Mouse (Mus musculus) urinary bladder, postnatal 4 days (tissue): ENCODE data around the gene Nudt8.
"Not testable (repeated sequence)": the region's sequence is repeated elsewhere in the genome, so short reads cannot be mapped to it uniquely, and the experiment has no call there.

Source experiments
- DNase-seq, 2 experiments: peaks; one replicate each; pipeline ENCODE4 v3.0.0; 2021 to 2022; ENCODE audit warnings: low spot score in 2 of 2

Gene Nudt8

DNA sequence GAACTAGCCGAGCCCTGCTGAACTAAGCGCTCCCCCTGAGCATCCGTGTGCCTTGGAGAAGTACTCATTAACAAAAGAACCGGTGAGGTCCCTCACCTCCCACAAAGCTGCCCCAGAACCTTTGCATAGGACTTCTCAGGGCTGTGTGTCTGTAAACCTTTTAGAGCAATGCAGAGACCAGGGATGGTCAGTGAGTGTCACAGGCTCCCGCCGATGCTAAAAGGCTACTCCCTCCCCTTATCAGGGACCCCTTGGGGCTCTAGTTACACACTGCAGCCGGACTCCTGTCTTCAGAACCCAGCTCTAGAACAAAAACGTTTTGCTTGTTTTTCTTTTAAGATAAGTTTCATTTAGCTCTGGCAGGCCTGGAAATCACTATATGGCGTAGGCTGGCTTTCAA lies 12.7 kb downstream of the Nudt8 start:
- no peak for DNase-seq

DNA sequence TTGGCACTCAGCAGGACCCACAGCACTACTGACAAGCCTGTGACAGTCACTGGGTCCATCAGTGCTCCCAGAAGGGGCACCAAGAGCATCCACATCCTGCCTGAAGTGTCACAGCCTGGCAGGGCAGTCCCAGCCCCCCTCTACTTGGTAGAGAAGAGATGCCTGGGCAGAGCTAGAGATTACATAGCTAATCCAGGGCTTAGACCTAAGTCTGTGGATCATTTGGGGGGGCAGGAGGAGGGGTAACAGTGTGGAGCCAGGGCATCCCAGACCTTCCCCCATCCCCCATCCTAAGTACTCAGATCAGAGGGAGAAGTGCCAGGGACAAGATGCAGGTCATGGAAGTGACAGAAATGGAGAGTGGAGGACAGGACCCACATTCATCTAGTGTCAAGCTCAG lies 14.4 kb downstream of the Nudt8 start:
- DNase-seq: no peak

DNA sequence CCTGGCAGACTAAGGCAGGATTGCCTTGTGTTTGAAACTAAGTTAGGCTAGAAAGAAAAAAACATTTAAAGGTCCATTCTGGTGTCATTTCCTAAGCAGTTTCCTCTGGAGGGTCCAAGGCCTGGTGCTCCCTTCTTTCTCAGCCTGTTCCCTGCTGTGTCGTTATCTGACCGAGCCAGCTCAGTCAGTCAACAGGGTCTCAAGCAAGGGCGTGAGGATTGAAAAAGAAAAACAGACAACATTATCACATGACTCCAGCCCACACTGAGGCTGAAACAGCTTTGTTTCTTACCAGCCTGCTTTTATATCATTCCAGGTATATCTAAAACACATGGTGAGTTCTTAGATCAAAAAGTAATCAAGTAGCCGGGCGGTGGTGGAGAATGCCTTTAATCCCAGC lies 15.3 kb downstream of the Nudt8 start:
- no peak for DNase-seq

DNA sequence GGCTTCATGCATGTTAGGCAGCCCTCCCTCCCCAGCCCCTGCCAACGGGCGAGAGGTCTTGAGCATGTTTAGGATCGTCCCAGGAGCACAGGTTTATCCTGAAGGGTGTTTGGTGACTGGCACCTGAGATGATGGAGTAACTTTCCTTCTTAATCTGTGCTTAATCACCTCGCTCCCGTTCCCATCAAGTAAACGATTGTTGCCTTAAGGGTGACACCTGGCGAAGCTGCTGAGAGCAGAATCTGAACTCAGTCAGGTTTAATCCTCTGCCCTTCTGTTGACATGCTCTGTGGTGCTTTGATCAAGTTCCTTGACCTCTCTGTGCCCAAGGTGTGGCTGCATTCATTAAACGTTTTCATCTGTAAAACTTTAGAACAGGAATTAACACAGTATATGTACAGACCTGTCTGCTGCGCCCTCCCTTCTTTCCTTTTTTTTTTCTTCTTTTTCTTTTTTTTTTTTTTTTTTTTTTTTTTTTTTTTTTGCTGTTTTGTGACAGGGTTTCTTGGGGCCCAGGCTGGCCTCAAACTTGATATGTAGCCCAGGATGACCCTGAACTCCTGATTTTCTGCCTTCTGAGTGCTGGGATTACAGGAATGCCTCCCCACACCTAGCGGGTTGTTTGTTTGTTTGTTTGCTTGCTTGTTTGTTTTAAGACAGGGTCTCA lies 17.7 kb downstream of the Nudt8 start:
- no peak for DNase-seq

DNA sequence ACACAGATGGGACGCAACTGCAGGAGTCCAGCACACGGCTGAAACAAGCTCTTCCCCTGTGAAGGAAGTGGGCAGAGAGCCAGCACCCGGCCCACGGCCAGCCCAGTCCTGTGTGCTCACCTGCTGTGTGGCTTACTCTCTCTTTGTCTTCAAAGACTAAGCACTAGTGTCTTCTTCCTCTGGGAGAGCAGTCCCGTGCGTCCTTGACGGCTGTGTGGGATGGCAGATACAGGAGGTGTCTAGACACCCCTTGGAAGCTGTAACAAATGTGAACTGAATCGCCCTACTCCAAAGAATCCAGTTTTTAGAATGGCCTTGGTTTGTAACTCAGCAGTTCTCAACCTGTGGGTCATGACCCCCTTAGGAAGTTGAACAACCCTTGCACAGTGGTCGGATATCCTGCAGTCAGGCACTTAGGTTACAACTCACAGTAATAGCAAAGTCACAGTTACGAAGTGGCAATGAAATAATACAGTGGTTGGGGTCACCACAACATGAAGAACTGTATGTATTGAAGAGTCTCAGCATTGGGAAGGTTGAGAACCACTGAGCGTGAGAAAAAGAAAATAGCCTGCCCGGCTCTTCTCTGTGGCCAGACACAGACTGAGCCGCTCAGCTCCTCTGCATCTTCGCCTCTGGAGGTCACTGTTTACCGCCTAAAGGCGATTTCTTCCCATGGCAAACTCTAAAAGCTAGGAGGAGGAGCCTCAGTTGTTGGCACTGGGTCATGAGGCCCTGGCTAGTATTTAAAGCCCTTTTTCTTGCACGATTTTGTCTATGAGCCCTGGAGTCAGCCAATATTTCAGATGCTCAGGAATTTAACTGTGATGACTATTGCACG lies 18.6 kb downstream of the Nudt8 start:
- peak; percentile 79 to 81 for DNase-seq

DNA sequence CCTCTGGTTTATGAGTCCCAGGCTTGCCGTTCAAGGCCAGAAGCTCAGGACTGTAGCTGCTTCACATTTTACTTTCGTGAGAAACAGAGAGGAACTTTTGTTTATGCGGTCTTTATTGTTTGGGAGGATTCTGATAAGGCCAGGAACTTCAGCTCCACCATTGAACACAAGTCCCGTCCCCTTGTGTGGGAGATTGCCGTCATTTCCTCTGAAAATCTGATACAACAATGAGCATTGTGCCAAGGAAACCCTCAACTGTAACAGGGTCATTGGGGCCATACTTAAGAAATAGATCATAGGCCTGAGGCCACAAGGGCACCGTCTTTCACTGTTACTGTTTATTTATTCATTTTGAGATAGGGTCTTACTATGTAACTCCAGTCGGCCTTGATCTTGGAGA lies 22.8 kb downstream of the Nudt8 start:
- no peak for DNase-seq

DNA sequence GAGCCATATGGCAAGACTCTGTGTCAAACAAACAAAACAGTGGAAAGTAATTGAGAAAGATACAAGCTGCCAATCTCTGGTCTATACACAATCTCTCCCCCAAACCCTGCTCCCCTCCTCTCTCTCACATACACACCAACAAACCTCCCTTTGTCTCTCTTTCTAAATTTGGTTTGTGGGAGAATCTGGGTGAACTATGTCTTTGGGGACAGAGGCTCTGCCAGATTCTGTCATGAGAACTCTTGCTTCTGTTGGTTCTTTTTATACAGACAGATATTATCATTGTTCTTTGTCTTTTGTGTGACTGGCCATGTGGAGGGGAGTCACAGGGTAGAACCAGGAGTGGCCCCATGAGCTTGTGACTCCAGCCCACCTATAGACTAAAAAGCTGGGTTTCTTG lies 27.2 kb downstream of the Nudt8 start:
- no peak for DNase-seq

DNA sequence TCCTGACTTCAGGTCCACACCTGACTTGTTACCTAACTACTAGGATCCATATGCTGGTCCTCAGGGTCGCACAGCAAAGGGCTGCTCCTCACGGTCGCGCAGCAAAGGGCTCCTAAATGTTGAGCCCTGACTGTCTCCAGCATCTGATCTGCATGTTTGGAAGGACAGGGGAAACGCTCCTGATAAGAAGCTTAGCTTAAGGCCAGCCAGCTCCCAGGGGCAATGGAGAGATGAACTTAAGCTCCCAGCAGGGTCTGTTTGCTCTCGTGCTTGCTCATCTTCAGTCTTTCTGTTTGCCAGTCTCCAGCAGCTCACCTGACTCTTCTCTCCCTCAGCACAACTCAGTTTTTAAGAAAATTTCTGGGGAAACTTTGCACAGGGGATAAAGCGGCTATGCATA lies 32.3 kb downstream of the Nudt8 start:
- DNase-seq: no peak

DNA sequence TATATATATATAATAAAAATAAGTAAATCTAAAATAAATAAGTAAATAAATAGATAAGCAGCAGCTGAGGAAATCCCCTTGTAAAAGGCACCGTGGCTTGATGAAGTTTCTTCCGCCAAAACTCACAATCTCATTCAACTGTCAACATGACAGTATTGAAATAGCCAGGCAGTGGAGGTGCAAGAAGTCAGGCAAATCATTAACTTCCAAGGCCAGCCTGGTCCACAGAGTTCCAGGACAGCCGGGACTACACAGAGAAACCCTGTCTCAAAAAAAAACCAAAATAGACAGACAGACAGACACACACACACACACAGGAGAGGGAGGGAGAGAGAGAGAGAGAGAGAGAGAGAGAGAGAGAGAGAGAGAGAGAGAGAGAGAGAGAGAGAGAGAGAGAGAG lies 32.9 kb downstream of the Nudt8 start:
- no peak for DNase-seq

DNA sequence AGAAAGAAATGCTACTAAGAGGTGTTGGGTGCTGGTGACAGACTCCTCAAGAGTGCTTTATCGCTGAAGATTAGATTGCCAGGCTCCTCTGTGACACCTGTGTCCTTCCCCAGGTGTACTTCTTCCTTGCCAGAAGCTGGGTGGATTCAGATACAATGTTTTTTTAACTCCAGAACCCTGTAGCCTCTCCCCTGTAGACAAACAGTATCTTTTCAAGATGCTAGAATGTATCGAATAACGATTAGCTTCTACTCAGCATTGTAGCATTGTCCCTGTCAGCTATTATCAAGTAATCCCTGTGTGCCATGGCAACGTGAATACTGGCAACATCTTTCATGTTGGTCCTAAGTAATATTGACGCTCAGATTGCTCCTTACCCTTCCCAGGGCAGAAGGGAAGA lies 33.4 kb downstream of the Nudt8 start:
- no peak for DNase-seq

DNA sequence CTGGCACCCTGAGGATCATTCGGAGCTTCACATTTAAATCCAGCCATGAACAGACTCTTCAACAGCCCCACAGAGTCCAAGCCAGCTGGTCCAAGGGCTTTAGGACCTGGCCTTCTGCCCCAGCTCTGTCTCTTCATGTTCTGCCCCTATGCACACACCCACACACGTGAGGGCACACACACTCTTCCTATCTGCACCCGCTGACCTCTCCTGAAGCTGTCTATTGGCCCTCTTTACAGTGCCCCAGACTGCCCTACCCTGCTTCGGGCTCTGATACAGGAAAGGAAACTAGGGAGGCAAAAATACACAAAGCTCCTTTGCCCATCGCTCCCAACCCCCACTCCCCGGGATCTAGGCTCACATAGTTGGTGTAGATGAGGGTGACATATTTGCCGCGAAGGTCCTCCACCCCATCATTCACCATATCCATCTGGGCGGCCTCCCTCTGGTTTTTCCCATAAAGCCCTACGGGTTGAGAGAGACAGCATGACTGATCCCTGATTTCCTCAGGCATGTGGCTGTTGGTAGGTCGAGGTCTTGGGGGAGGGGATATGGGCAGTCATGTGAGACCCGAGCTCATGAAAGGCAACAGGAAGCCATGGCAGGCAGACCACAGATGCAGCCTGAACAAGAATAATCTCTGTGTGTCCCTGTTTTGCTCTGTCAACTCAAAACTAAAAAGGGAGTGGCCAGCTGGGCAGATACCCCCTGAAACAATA lies 36.1 kb downstream of the Nudt8 start:
- no peak for DNase-seq

DNA sequence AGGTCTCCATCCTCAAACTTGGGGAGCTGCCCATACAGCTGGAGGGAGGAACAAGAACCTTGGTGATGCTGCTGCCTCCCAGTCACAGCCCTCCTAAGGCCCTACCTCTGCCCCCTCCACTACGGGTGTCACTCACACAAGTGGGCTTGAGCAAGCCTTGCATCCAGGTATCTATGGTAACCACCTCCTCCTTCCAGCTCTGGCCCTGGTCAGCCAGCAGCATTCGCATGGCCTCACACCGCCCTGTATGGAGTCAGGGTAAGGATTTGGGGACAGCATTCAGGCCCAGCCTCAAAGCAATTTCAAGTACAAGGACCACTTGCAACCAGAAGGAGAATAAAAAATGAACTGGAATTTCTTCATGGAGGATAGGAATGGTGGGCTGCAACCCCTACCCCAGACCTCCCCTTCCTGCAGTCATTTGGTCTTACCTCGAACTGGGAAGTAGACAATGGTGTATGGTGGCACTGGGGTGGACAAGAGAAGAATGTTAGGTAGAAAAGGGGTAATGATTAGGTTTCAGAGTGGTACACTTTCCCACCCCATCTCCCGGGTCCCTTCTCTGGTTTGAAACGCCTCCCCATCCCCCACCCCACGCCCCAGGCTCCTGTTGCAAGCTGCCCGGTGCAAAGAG lies 36.9 kb downstream of the Nudt8 start:
- DNase-seq: not testable (repeated sequence)

DNA sequence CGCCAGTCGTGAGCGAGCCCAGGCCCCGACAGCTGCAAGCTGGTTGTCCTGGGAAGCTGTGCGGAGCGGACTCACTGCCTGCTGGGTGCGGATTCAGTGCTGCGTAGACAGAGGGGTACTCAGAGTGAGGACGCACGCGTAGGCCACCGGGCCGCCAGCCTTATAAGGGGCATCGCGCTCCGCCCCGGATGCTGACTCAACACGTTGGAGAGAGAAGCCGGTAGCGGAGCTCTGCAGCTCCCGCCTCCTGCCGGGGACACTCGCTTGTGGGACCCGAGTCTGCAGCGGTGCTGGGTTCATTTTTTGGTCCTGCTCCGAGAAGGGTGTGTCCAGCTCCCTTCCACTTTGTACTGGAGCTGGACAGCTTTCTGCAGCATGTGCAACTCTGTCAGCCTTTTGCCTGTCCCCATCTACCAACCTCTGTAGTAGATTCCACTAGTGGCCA lies 37.4 kb downstream of the Nudt8 start, which contains the start of gene Gstp1:
Gene Gstp1 (minus strand): TSS at position 198 of the 445 bp plus-strand sequence.
- DNase-seq: peak; percentile 85 to 86

DNA sequence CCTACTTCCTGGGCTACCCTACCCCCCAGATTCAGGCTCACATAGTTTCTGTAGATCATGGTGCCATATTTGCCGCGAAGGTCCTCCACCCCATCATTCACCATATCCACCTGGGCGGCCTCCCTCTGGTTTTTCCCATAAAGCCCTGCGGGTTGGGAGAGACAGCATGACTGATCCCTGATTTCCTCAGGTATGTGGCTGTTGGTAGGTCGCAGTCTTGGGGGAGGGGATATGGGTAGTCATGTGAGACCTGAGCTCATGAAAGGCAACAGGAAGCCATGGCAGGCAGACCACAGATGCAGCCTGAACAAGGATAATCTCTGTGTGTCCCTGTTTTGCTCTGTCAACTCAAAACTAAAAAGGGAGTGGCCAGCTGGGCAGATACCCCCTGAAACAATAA lies 40.6 kb downstream of the Nudt8 start:
- not testable (repeated sequence) for DNase-seq

DNA sequence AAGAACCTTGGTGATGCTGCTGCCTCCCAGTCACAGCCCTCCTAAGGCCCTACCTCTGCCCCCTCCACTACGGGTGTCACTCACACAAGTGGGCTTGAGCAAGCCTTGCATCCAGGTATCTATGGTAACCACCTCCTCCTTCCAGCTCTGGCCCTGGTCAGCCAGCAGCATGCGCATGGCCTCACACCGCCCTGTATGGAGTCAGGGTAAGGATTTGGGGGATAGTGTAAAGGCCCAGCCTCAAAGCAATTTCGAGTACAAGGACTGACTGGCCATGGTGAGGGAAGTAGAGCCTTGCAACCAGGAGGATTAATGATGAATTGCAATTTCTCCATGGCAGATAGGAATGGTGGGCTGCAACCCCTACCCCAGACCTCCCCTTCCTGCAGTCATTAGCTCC lies 41.1 kb downstream of the Nudt8 start:
- DNase-seq: not testable (repeated sequence)

DNA sequence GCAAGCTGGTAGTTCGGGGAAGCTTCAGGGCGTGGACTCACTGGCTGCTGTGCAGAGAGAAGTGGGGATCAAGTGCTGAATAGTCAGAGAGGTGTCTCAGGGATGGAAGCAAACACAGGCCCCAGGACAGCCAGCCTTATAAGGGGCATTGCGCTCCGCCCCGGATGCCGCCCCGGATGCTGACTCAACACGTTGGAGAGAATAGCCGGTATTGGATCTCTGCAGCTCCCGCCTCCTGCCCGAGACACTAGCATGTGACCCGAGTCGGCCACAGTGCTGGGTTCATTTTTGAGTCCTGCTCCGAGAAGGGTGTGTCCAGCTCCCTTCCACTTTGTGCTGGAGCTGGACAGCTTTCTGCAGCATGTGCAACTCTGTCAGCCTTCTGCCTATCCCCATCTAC lies 41.7 kb downstream of the Nudt8 start:
- peak; percentile 38 to 66 for DNase-seq

DNA sequence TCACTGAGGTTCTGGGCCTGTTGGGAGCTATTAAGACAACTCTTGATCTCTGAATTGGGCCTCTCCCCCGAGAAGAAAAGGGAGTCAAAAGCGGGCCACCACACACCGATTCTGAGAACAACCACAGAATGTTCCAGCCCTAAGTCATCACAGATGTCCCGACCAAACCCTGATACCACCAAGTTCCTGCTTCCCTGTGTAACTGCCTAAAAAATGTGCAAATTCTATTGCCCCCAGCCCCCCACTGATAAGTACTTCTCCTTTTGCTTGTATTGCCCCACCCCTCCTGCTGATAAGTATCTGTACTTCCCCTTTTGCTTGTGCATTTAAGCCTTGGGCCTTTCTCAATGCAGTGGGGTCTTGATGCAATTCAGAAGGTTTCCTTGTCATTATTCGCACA lies 43.7 kb downstream of the Nudt8 start:
- not testable (repeated sequence) for DNase-seq

DNA sequence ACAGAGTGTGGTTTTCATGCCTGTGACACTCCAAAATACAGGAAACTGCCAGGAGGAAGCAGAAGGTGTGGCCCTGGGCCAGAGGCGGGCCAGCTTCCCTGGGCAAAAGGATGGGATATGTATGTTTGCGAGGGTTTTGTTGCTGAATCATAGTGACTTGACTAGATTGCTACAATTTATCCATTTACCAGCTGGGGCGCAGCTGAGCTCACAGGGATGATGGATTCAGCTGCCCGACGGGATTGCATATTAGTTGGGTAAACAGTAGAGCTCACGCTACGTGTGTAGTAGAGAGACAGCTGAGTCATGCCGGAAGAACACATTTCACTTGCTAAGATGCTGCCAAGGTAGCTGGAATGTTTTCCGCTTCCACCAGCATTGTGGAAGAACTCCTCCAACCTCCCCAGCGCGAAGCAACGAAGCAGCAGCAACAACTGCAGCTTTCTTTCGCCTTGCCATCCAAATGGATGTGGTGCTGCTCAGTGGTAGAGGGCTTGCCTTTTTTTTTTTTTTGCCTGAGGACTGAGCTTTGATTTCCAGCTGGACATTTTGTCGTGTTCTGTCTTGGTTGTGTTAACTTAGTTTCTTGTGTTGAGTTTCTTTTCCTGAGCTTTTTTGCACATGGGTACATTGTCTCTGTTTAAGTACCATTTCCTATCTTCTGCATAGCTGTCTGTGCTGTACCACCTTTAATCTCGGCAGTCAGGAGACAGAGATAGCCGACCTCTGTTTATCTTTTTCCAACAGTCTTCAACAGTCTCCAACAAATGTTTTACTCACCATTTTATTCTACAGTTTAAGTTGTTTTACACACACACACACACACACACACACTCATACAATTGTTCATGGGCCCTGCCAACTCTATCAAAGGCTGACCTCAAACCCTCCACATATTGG lies 45.8 kb downstream of the Nudt8 start, which contains the start of gene Gstp2:
Gene Gstp2 (minus strand): TSS at position 58 of the 900 bp plus-strand sequence.
- DNase-seq: peak; percentile 72 to 75

DNA sequence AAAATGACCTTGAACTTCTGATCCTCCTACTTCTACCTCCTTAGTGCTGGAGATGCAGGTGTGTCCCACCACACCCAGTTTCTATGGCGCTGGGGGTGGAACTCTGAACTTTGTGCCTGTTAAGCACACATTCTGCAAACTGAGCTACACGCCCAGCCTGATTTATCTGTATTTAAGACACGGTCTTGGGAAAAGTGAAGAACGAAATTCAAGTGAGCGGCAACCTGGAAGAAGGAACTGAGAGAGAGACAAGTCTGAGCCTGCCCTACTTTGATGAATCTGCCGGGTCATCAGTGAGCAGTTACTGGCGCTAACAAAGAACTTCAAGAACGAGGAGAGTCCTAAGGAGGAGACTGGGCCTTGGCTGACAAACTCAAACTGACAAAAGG lies 46.5 kb downstream of the Nudt8 start:
- DNase-seq: no peak

DNA sequence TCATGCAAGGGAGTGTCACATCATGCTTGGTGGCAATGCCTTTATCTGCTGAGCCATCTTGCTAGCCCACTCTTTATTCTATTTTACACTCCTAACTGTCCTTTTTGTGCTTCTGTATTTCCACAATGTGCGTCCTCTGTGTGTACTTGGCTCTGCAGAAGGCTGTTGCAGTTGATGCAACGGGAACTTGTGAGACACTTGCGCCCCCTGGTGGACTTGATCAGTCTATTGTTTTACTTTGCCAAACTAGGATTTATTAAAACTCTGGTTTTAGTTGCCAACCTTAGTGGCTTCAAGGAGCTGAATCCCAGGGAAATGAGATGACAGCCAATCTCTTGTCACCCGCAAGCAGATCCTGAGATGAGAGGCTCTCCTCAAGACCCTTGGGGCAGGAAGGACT lies 47.5 kb downstream of the Nudt8 start:
- DNase-seq: peak; percentile 38 to 81

DNA sequence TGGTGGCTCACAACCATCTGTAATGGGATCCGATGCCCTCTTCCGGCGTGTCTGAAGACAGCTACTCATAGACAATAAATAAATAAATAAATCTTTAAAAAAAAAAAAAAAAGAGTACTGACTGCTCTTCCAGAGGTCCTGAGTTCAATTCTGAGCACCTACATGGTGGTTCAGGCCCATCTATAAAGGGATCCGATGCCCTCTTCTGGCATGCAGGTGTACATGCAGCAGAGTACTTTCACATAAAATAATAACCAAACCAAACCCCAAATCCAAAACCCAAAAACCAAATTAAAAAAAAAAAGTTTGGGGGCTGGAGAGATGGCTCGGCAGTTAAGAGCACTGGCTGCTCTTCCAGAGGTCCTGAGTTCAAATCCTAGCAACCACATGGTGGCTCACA lies 48.7 kb downstream of the Nudt8 start:
- DNase-seq: not testable (repeated sequence)
